Mouse (Mus musculus) midbrain, embryonic 14.5 days (tissue): ENCODE measurements around the gene Cyp46a1. TPM values are rescaled to one million over a fixed set of nuclear protein-coding genes. Genes with fewer than 3 reads are reported as not detected.
A peak's percentile ranks its signal among the peaks of the same experiment; 100 is the strongest.

Experiments used
- ATAC-seq: fragments of 200-750 bp; cut with Nextera tagmentation; 2 replicates; pipeline ENCODE4 v1.8.0; 2017; ENCODE audit warnings: moderate number of reproducible peaks, moderate library complexity; ENCODE audit not compliant: low FRiP score, low TSS enrichment
- DNase-seq: peaks from one replicate; pipeline ENCODE4 v3.0.0-alpha.2; 2015
- H3K27ac ChIP-seq: fragments of 300-500 bp; sonication (generic); replicated peaks from 2 replicates; pipeline ENCODE4 v1.5.1; 2014; ENCODE audit warnings: mild to moderate bottlenecking, low read depth, low read length, moderate library complexity
- H3K27me3 ChIP-seq: fragments of 300-500 bp; sonication (generic); 2 replicates; pipeline ENCODE4 v1.6.1; 2014; ENCODE audit warnings: low read length, control low read depth, mixed read lengths; ENCODE audit not compliant: control insufficient read depth, insufficient read depth
- H3K36me3 ChIP-seq: fragments of 300-500 bp; sonication (generic); 2 replicates; pipeline ENCODE4 v1.6.1; 2014; ENCODE audit warnings: low read length, control low read depth; ENCODE audit not compliant: control insufficient read depth, insufficient read depth
- H3K4me1 ChIP-seq: fragments of 300-500 bp; sonication (generic); 2 replicates; pipeline ENCODE4 v1.6.1; 2014; ENCODE audit warnings: mild to moderate bottlenecking, antibody characterized with exemption, low read length, control low read depth; ENCODE audit not compliant: control insufficient read depth, insufficient read depth
- H3K4me2 ChIP-seq: fragments of 300-500 bp; sonication (generic); 2 replicates; pipeline ENCODE4 v1.6.1; 2014; ENCODE audit warnings: mild to moderate bottlenecking, low read length, moderate library complexity
- H3K4me3 ChIP-seq: fragments of 300-500 bp; sonication (generic); replicated peaks from 2 replicates; pipeline ENCODE4 v1.5.1; 2014; ENCODE audit warnings: low read depth, low read length
- H3K9ac ChIP-seq: fragments of 300-500 bp; sonication (generic); replicated peaks from 2 replicates; pipeline ENCODE4 v1.6.1; 2014; ENCODE audit warnings: mild to moderate bottlenecking, low read length, moderate library complexity
- H3K9me3 ChIP-seq: fragments of 300-500 bp; sonication (generic); 2 replicates; pipeline ENCODE4 v1.6.1; 2016; ENCODE audit warnings: low read length, control low read depth, mixed read lengths; ENCODE audit not compliant: control insufficient read depth
- WGBS: fragments of 180-500 bp; shearing (Covaris S2); extraction: QIAGEN DNeasy Blood & Tissue Kit; methylation state at CpG from one replicate; pipeline ENCODE4 v1.1.7; 2014; 5-methylcytosine and 5-hydroxymethylcytosine counted together
- polyA plus RNA-seq: library from polyadenylated mRNA; unstranded; fragments of >200 nt; fragmentation: Nextera tagmentation; extraction: Ambion mirVana; gene quantifications from 2 replicates; pipeline ENCODE4 v1.2.1, GENCODE M21; 2014

Cyp46a1 gene
- polyA plus RNA-seq, 1 experiment from 2014 or later, result 12.4 TPM

GRCm38 (mm10) chr12:108317201-108317738 is 16.9 kb upstream of the Cyp46a1 start:
- no peaks in the 10 kb centered on the region for H3K36me3 ChIP-seq
- no peaks in the 10 kb centered on the region for H3K27me3 ChIP-seq
- ATAC-seq (no peak), DNase-seq (no peak)
- no peak overlapping the region for H3K4me2 ChIP-seq
- H3K9ac ChIP-seq, result no peak overlapping the region
- 2% methylated on average over 9 of the region's 9 CpGs for WGBS
- H3K9me3 ChIP-seq, result no peaks in the 10 kb centered on the region
- peak overlapping the region; percentile 52; the same call in 1 of the 2 replicates for H3K27ac ChIP-seq
- H3K4me3 ChIP-seq, result no peak overlapping the region
- H3K4me1 ChIP-seq, result peaks cover 33% of the 10 kb centered on the region

- 26% methylated on average over 18 of the region's 18 CpGs for WGBS
- Histone ChIP-seq H3K4me1 (peaks cover 33% of the 10 kb centered on the region), H3K4me3 (no peak overlapping the region), H3K27me3 (no peaks in the 10 kb centered on the region), H3K36me3 (no peaks in the 10 kb centered on the region), H3K9ac (no peak overlapping the region), H3K27ac (no peak overlapping the region), H3K9me3 (no peaks in the 10 kb centered on the region), H3K4me2 (peak overlapping the region; percentile 39)
- ATAC-seq (no peak), DNase-seq (no peak)
These were observed 16.3 kb upstream of the Cyp46a1 start for GRCm38 (mm10) chr12:108317826-108318430.

GRCm38 (mm10) chr12:108318499-108318898 is 15.7 kb upstream of the Cyp46a1 start:
- Histone ChIP-seq H3K4me3 (no peak overlapping the region), H3K27me3 (no peaks in the 10 kb centered on the region), H3K4me2 (peak overlapping the region; percentile 39), H3K4me1 (peaks cover 33% of the 10 kb centered on the region), H3K27ac (no peak overlapping the region), H3K9me3 (no peaks in the 10 kb centered on the region), H3K36me3 (no peaks in the 10 kb centered on the region), H3K9ac (no peak overlapping the region)
- WGBS, result 23% methylated on average over 37 of the region's 37 CpGs
- ATAC-seq (no peak), DNase-seq (no peak)

- Histone ChIP-seq H3K4me2 (no peak overlapping the region), H3K9ac (no peak overlapping the region), H3K4me3 (no peak overlapping the region), H3K27ac (peak overlapping the region; percentile 70), H3K9me3 (no peaks in the 10 kb centered on the region), H3K27me3 (no peaks in the 10 kb centered on the region), H3K36me3 (no peaks in the 10 kb centered on the region), H3K4me1 (peaks cover 33% of the 10 kb centered on the region)
- WGBS, result 5% methylated on average over 8 of the region's 8 CpGs
- ATAC-seq (no peak), DNase-seq (no peak)
These were observed 14.1 kb upstream of the Cyp46a1 start for GRCm38 (mm10) chr12:108320096-108320495.

- WGBS, result 45% methylated on average over 5 of the region's 5 CpGs
- Histone ChIP-seq H3K27ac (no peak overlapping the region), H3K36me3 (no peaks in the 10 kb centered on the region), H3K4me1 (peaks cover 19% of the 10 kb centered on the region), H3K9me3 (no peaks in the 10 kb centered on the region), H3K9ac (no peak overlapping the region), H3K27me3 (peaks cover 17% of the 10 kb centered on the region), H3K4me2 (no peak overlapping the region), H3K4me3 (no peak overlapping the region)
- DNase-seq (no peak), ATAC-seq (no peak)
These were observed 7.8 kb upstream of the Cyp46a1 start for GRCm38 (mm10) chr12:108326401-108326800.

GRCm38 (mm10) chr12:108327889-108328491 is 6.2 kb upstream of the Cyp46a1 start:
- Histone ChIP-seq H3K27me3 (peaks cover 17% of the 10 kb centered on the region), H3K36me3 (no peaks in the 10 kb centered on the region), H3K9ac (peak overlapping the region; percentile 56), H3K4me2 (peak overlapping the region; percentile 73), H3K9me3 (no peaks in the 10 kb centered on the region), H3K4me3 (peak overlapping the region; percentile 40), H3K27ac (no peak overlapping the region), H3K4me1 (peaks cover 14% of the 10 kb centered on the region)
- peak; percentile 66 for ATAC-seq
- peak; percentile 91 for DNase-seq
- 6% methylated on average over 65 of the region's 66 CpGs for WGBS

- H3K27ac ChIP-seq, result no peak overlapping the region
- H3K36me3 ChIP-seq, result no peaks in the 10 kb centered on the region
- H3K27me3 ChIP-seq, result peaks cover 13% of the 10 kb centered on the region
- DNase-seq, result peak; percentile 89
- peaks cover 19% of the 10 kb centered on the region for H3K4me1 ChIP-seq
- H3K9me3 ChIP-seq, result no peaks in the 10 kb centered on the region
- WGBS, result 1% methylated on average over 16 of the region's 16 CpGs
- peak overlapping the region; percentile 98 for H3K4me2 ChIP-seq
- ATAC-seq, result peak; percentile 34; the same call in 1 of the 2 replicates
- 0 out of 2 replicates have a peak overlapping the region, but pooled peaks have one; percentile 9 for H3K9ac ChIP-seq
- H3K4me3 ChIP-seq, result peak overlapping the region; percentile 64
These were observed 1.1 kb upstream of the Cyp46a1 start for GRCm38 (mm10) chr12:108333056-108333455.

GRCm38 (mm10) chr12:108333481-108333882 is 699 bp upstream of the Cyp46a1 start:
- ATAC-seq (peak; percentile 11), DNase-seq (no peak)
- 0 out of 2 replicates have a peak overlapping the region, but pooled peaks have one; percentile 9 for H3K9ac ChIP-seq
- no peaks in the 10 kb centered on the region for H3K9me3 ChIP-seq
- WGBS, result 2% methylated on average over 22 of the region's 22 CpGs
- H3K4me2 ChIP-seq, result peak overlapping the region; percentile 98
- peak overlapping the region; percentile 64 for H3K4me3 ChIP-seq
- H3K36me3 ChIP-seq, result no peaks in the 10 kb centered on the region
- H3K4me1 ChIP-seq, result peaks cover 16% of the 10 kb centered on the region
- peaks cover 12% of the 10 kb centered on the region for H3K27me3 ChIP-seq
- H3K27ac ChIP-seq, result peak overlapping the region; percentile 50
